Mouse (Mus musculus): ENCODE results near the gene Naa16.
"Not testable (repeated sequence)": the region's sequence is repeated elsewhere in the genome, so short reads cannot be mapped to it uniquely, and the experiment has no call there.

Naa16 gene

GRCm38 (mm10) chr14:79390265-79390926 lies at the start of gene Naa16:
TSS of gene Naa16 (minus strand) at chr14:79390778.
- DNase-seq (ENCODE audit: low spot score in 2 of 2), result peak; percentile 85 to 89

DNA sequence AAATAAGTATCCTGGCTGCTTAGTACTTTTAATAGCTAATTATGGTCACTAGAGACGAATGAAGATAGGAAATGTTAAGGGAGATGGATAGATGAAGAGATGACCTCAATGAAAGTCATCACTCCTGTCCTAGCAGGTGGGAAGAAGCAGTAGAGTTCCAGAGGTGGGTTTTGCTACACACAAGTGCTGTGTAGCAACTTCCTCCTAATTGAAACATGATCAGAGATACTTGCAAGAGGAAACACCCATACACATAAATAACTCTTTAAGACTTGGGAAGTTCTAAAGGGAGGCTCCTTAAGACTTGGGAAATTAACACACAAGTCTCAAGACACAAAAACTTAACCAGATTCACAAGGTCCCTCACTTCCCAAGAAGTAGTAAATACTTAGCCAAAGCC lies 43.5 kb upstream of the Naa16 start:
- no peak for DNase-seq (ENCODE audit: low spot score in 2 of 2)

DNA sequence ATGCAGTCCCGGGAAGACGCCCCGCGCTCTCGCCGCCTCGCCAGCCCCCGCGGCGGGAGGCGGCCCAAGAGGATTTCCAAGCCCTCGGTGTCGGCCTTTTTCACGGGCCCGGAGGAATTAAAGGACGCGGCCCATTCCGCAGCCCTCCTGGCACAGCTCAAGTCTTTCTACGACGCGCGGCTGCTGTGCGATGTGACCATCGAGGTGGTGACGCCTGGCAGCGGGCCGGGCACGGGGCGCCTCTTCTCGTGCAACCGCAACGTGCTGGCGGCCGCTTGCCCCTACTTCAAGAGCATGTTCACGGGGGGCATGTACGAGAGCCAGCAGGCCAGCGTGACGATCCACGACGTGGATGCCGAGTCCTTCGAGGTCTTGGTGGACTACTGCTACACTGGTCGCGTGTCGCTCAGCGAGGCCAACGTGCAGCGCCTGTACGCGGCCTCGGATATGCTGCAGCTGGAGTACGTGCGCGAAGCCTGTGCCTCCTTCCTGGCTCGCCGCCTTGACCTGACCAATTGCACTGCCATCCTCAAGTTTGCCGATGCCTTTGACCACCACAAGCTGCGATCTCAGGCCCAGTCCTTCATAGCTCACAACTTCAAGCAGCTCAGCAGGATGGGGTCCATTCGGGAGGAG lies 36.3 kb upstream of the Naa16 start:
- not testable (repeated sequence) for DNase-seq (ENCODE audit: low spot score in 2 of 2)

DNA sequence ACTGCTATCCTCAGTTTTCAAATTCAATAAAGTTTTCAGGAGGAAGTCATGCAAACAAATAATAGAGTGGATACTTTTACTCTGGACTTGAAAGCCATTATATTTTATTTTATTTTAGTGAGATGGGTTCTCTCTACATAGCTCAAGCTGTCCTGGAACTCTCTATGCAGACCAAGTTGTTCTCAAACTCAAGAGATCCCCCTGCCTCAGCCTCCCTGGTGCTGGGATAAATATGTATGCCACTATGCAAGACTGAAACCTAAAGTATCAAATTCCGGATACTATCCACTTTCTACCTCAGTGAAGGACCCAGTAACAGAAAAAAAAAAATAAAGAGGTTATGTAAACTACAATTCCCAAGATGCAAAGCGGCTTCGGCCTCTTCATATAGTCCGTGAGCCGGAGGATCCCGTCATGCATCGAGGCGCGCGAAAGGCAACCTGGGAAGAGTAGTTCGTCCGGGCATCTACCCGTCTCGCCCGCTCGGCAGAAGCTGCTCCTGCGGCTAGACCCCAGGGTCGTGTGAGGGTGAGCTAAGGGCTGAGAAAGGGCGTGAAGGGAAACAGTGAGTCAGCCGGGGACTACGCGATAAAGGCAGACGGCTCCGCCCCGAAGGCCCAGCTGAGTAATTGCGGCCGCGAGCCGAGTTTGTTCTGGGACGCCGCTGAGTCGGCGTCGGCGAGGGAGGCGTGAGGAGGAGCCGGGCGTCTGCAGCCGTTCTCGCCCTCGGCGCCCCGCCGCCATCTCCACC lies 35.6 kb upstream of the Naa16 start, which contains the start of gene Kbtbd7:
TSS of gene Kbtbd7 (plus strand) at position 533 of the 751 bp plus-strand sequence.
- peak; percentile 90 to 92 for DNase-seq (ENCODE audit: low spot score in 2 of 2)

DNA sequence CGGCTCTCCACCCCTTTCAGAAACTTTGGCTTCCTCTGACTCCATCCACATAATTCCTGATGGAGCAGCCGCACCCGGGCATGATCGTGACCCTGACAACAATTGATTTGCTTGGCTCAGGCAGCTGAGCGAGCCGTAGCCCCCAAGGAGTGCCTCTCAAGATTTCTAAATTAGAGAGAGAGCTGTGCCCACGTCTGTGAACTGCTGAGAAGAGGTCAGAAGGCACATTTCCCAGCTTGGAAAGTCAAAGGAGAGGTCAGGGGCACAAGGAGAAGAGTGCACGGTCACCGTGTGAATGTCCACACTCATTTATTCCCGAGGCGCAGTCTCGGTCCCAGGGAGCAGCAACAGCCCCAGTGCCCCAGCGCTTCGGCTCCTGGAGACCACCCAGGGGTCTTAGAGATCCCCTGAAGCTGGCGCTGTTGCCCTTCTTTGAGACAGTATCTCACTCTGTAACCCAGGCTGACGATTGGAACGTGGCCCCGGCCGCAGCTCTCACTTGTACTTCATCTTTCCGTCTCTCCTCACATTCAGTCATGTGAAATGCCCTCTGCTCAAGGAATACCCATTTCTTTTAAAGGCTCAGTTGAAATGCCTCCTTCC lies 29.6 kb upstream of the Naa16 start:
- DNase-seq (ENCODE audit: low spot score in 2 of 2), result no peak

DNA sequence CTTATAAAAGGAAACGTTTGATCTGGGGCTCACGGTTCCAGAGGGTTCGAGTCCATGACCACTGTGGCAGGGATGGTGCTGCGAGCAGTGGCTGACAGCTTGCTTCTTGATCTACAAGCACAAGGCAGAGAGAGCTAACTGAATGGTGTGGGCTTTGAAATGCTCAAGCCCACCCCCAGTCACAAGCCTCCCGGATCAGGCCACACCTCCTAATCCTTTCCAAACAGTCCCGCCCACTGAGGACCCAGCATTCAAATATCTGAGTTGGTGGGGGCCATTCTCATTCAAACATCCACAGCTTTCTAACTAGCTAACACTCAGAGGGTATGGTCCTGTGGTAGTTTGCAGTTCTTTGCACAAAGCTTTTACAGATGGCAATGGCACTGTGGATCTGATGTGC lies 22.5 kb upstream of the Naa16 start:
- no peak for DNase-seq (ENCODE audit: low spot score in 2 of 2)

- DNase-seq (ENCODE audit: low spot score in 2 of 2), result no peak
Observed at GRCm38 (mm10) chr14:79410662-79411061, 20.1 kb upstream of the Naa16 start.

GRCm38 (mm10) chr14:79409278-79409830 lies 18.8 kb upstream of the Naa16 start:
- no peak for DNase-seq (ENCODE audit: low spot score in 2 of 2)

- DNase-seq (ENCODE audit: low spot score in 2 of 2), result no peak
Observed at GRCm38 (mm10) chr14:79407641-79408040, 17.1 kb upstream of the Naa16 start.

DNA sequence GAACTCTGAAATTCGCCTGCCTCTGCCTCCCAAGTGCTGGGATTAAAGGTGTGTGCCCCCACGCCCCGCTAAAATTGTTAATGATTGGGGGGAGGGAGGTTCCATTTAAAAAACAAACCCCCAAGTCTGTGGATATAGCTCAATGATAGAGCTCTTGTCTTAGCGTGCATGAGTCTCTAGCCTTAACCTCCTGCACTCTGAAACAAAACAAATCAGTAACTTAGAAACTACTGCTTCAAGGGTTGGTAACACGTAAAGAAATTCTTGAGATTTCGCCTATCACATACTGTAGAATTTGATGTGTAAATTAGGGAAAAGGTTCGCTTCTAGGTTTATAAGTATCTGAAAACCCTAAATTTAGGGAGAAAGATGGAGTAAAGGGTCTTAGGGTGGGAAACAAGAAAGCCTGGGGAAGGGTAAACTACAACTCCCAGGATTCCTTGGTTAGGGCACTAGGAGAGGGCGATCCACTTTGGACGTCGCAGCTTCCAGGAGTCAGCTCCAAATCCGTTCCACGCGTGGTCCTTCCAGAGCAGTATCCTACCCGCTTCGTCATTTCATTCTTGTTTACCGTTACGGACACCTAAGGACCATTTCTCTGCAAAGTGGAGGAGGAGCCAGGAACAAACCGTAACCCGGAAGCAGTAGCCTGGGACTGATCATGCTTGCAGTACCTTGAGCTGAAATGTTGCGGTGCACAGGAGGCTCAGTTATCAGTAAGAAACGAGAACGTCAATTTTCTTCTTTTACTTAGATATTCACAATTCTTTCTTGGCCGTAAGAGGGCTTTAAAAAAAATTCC lies 6.9 kb upstream of the Naa16 start, which contains the start of gene Mtrf1:
TSS of gene Mtrf1 (plus strand) at position 452 of the 802 bp plus-strand sequence.
- peak; percentile 61 to 70 for DNase-seq (ENCODE audit: low spot score in 2 of 2)

- DNase-seq (ENCODE audit: low spot score in 2 of 2), result no peak
Observed at GRCm38 (mm10) chr14:79394564-79394963, 4.0 kb upstream of the Naa16 start.

DNA sequence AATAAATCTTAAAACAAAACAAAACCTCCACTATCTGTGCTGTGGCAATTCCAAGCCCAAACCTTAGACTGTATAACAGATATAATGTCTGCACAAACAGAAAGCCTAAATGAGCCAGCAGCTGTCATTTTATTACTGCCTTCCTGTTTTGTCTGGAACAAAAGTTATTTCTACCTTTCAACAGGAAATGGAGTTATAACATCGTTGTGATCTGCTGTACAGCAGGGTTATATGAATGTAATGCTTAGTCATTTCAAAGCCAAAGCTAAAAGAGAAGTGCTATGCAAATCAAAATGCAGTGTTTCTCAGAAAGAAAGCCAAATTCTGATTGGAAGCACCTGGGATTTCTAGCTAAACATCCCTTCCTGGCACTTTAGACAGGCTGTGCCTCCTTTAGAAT lies 2.7 kb upstream of the Naa16 start:
- DNase-seq (ENCODE audit: low spot score in 2 of 2), result no peak

DNA sequence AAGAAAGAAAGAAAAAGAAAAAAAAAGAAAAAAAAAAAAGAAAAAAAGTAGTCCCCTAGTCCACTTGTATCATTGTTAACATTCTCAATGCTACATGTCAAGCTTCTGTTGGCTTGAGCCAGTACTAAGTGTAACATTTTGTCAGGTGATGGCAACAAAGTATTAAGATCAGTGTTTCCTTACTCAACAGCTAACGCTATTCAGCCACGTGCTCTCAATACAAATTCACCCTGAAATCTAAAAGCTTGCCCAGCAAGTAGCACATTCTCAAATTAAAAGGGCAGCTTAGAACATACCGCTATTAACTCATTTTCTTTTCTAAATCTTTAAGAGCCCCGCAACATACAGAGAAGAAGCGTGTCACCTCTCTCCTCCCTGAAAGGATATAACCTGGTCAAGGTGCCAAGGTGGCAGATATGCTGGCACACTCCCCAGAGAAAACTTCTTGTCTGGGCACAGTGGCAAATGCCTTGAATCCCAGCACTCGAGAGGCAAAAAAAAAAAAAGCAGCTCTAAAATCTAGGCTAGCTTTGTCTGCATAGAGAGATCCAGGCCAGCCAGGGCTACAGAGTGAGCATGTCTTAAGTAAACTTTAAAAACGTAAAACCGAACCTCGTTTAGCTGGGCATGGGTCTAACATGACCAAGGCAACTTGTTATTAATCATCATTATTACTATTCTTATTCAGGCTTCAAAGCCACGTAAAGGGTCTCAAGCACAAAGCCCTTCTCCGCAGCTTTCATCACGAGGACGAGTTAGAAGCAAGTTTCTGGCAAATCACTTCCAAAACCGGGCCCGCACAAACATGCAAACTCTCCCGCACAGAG lies 927 bp downstream of the Naa16 start:
- DNase-seq (ENCODE audit: low spot score in 2 of 2), result no peak

- no peak for DNase-seq (ENCODE audit: low spot score in 2 of 2)
Observed at GRCm38 (mm10) chr14:79388304-79388703, 2.3 kb downstream of the Naa16 start.

DNA sequence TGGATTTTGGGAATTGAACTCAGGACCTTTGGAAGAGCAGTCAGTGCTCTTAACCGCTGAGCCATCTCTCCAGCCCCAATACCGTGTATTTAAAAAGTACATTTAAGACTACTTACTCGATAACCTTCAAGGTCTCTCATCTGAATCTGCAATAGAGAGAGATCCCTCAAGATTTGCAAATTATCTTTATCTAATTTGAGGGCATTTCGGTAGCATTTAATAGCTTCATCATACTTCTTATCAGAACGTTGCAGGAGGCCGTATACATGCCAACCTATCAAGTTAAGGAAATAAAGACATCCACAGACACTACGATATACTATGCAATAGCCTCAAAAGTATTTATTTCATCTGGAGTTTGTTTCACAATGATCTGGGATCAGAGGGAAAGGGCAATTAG lies 7.5 kb downstream of the Naa16 start:
- no peak for DNase-seq (ENCODE audit: low spot score in 2 of 2)

DNA sequence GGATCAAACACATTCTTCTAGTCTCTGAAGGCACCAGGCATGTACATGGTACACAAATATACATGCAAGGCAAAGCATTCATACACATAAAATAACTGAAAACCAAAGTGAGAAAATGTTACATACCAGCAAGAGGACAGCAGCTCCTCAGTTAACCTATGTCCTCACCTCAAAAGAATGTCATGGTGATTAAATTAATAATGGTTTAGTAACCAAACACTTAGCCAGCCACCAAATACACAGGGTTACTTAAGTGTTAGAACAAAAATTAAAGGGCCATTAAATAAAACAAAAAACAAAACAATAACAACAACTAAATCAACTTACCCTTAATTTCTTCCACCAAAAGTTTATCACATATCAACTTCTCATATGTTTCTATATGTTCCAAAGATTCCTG lies 13.5 kb downstream of the Naa16 start:
- no peak for DNase-seq (ENCODE audit: low spot score in 2 of 2)

DNA sequence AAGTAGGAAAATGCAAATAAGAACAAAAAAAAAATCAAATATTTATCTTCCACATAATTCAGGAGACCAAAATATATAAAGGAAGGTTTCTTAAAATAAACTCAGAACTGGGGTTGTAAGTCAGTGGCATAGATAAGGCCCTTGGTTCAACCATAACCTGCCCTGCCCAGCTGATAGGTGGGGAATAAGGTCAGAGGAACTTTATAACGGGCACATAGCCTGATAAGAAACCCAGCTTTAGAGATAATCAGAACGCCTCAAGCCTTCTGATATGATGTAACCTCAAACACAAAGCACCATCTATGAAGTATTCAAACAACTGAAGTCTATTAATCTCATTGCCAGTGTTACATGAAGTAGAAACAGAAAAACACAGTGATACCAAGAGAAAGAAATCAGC lies 32.5 kb downstream of the Naa16 start:
- DNase-seq (ENCODE audit: low spot score in 2 of 2), result no peak

DNA sequence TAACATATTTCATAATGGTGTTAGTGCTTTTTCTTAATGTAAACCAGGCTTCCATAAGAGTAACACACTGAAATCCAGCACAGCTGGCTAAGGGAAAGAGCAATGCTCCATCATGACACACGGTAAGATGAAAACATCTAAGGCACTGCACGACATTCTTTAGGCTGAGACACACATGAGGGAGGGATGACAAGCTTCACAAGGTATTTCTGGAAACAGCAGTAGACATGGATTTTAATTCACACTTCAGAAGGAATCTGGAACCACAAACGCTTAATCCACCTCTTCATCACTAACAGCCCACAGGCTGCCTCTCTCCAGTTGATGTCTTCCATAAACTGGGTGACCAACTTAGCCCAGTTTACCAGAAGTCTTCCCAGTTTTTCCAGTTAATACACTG lies 44.2 kb downstream of the Naa16 start:
- DNase-seq (ENCODE audit: low spot score in 2 of 2), result peak in 1 of 2 experiments; percentile 12

DNA sequence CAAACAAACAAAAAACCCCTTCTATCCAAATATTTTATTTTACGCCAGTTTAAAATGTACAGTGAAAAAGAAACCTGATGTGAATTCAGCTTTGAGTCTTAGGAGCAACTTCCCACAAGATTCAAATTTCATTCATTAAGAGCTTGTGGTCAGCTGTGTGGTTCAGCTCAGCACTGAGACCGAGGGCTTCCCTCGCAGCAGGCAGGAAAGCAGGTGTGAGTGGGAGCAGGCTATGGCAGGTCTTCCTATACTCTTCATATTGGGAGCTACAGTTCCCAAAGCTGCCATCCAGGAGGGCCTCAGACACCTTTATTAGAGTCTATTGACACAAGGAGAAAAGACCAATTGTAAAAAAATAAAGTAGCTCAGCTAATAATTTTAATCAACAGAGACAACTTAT lies 55.0 kb downstream of the Naa16 start:
- DNase-seq (ENCODE audit: low spot score in 2 of 2), result no peak

- DNase-seq (ENCODE audit: low spot score in 2 of 2), result no peak
Observed at GRCm38 (mm10) chr14:79331936-79332335, 58.6 kb downstream of the Naa16 start.
